Mouse (Mus musculus) CH12.LX (cell line): ENCODE results near the gene Hsd17b3. TPM values are rescaled to one million over a fixed set of nuclear protein-coding genes. Genes with fewer than 3 reads are reported as not detected.

ENCODE experiments used
- DNase-seq: peaks from one replicate; pipeline ENCODE4 v3.0.0-alpha.2; 2013; ENCODE audit errors: extremely low read depth
- H3K27ac ChIP-seq: 2 replicates; pipeline ENCODE4 v1.5.1; 2012; ENCODE audit warnings: low read depth, mild to moderate bottlenecking, control low read depth, moderate library complexity; ENCODE audit not compliant: insufficient read depth
- H3K27me3 ChIP-seq: replicated peaks from 2 replicates; pipeline ENCODE3; 2012; ENCODE audit warnings: inconsistent platforms
- H3K36me3 ChIP-seq, 2 experiments: replicated peaks in 1 of 2; 2 replicates each; pipeline versions ENCODE3 to v1.6.1; 2012; ENCODE audit warnings: inconsistent platforms in 1 of 2, low read length in 1 of 2, mild to moderate bottlenecking in 1 of 2, mixed read lengths in 1 of 2, moderate library complexity in 1 of 2; ENCODE audit not compliant: control insufficient read depth in 1 of 2, insufficient read depth in 1 of 2
- H3K4me1 ChIP-seq, 2 experiments: 2 replicates each; pipeline ENCODE4 v1.6.1; 2012; ENCODE audit warnings: inconsistent platforms in 1 of 2, moderate library complexity in 1 of 2; ENCODE audit not compliant: insufficient read depth in 2 of 2, control insufficient read depth in 1 of 2
- H3K4me2 ChIP-seq: 2 replicates; pipeline ENCODE4 v1.6.1; 2012; ENCODE audit warnings: low read depth, mild to moderate bottlenecking, control low read depth; ENCODE audit not compliant: poor library complexity, insufficient read depth, severe bottlenecking
- H3K4me3 ChIP-seq, 3 experiments: fragments of 150-350 bp in 1 of 3; sonication (generic) in 1 of 3; replicated peaks in 1 of 3; 2 replicates each; pipeline versions ENCODE3 to v1.5.1; 2011 to 2012; ENCODE audit warnings: low read depth in 2 of 3, low read length in 2 of 3, mild to moderate bottlenecking in 2 of 3, moderate library complexity in 2 of 3, control low read depth in 1 of 3, improper control_type of control experiment in 1 of 3, inconsistent platforms in 1 of 3, mixed read lengths in 1 of 3; ENCODE audit not compliant: poor library complexity in 1 of 3
- H3K79me2 ChIP-seq: replicated peaks from 2 replicates; pipeline ENCODE4 v1.6.1; 2012; ENCODE audit warnings: mild to moderate bottlenecking, moderate library complexity; ENCODE audit not compliant: control insufficient read depth, poor library complexity, insufficient read depth, severe bottlenecking; ENCODE audit errors: extremely low read depth
- H3K9ac ChIP-seq: 2 replicates; pipeline ENCODE4 v1.6.1; 2012; ENCODE audit warnings: low read depth, mild to moderate bottlenecking, control low read depth, moderate library complexity; ENCODE audit not compliant: insufficient read depth
- H3K9me3 ChIP-seq: replicated peaks from 2 replicates; pipeline ENCODE3; 2012; ENCODE audit warnings: low read length, inconsistent platforms, mixed read lengths
- CTCF ChIP-seq, 2 experiments: IDR thresholded peaks in 1 of 2; conservative IDR thresholded peaks in 1 of 2; 2 replicates each; pipeline ENCODE4 v1.5.1; 2011 to 2012; ENCODE audit warnings: low read depth in 2 of 2, low read length in 2 of 2, improper control_type of control experiment in 1 of 2, inconsistent platforms in 1 of 2, mild to moderate bottlenecking in 1 of 2, moderate library complexity in 1 of 2
- MEF2A ChIP-seq: IDR thresholded peaks from 2 replicates; pipeline ENCODE4 v1.6.1; 2014; ENCODE audit warnings: low read depth, mild to moderate bottlenecking, inconsistent platforms, low read length, improper control_type of control experiment, borderline replicate concordance
- RAD21 ChIP-seq: IDR thresholded peaks from 2 replicates; pipeline ENCODE4 v1.6.1; 2011; ENCODE audit warnings: low read depth, mild to moderate bottlenecking, low read length, improper control_type of control experiment, moderate library complexity
- SIN3A ChIP-seq: IDR thresholded peaks from 2 replicates; pipeline ENCODE4 v1.6.1; 2012; ENCODE audit warnings: low read length, improper control_type of control experiment, inconsistent platforms
- SMC3 ChIP-seq: IDR thresholded peaks from 2 replicates; pipeline ENCODE4 v1.6.1; 2011; ENCODE audit warnings: low read depth, low read length, improper control_type of control experiment
- UBTF ChIP-seq: IDR thresholded peaks from 2 replicates; pipeline ENCODE4 v1.6.1; 2012; ENCODE audit warnings: low read depth, mild to moderate bottlenecking, inconsistent platforms, low read length, improper control_type of control experiment, moderate library complexity
- USF1 ChIP-seq: IDR thresholded peaks from 2 replicates; pipeline ENCODE4 v1.6.1; 2014; ENCODE audit warnings: low read depth, mild to moderate bottlenecking, inconsistent platforms, low read length, improper control_type of control experiment
- ZNF384 ChIP-seq: IDR thresholded peaks from 2 replicates; pipeline ENCODE4 v1.6.1; 2012; ENCODE audit warnings: low read depth, low read length, improper control_type of control experiment, inconsistent platforms
- dilution Hi-C: fragments of 300-500 bp; cut with MboI; formaldehyde crosslinking; loops from 2 replicates; pipeline ENCODE4 v1.14.3; 2020; ENCODE audit warnings: low sequenced_read_pairs; ENCODE audit not compliant: extremely low pct_unique_long_range_greater_than_20kb, extremely low pct_ligation_motif_present
- in situ Hi-C: fragments of 300-500 bp; cut with MboI; formaldehyde crosslinking; loops from 3 replicates; pipeline ENCODE4 v1.14.3; 2019; ENCODE audit warnings: low sequenced_read_pairs, low pct_ligation_motif_present, low pct_unique_long_range_greater_than_20kb, mixed read lengths
- polyA plus RNA-seq: library from polyadenylated mRNA; unstranded; fragments of >175 nt; gene quantifications from 2 replicates; pipeline ENCODE4 v1.2.1, GENCODE M21; 2012; ENCODE audit warnings: low read depth; ENCODE audit not compliant: insufficient read length
- total RNA-seq, 2 experiments: library from RNA; depleted of rRNA; stranded (reverse); fragments of 300-350 nt in 1 of 2; fragments of >200 nt in 1 of 2; gene quantifications; 2 replicates each; pipeline ENCODE4 v1.2.3; 2012 to 2014

Gene Hsd17b3
- total and polyA plus RNA-seq, 3 experiments: not detected

DNA sequence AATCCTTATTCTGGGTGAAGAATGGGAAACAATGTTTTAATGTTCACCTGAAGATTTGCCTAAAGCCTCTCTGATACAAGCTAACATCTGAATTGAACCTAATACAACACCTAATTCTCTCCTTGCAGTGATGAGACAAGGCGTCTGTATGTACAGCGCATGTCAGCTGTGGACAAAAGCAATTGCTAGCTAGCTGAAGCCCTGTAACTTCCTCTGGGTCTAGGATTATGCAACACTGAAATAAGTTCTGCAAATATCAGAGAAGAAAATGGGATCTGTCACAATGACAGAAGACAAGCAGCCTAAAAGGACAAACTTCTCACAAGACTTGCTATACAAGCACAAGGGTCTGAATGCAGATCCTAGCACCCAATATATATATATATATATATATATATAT is 40.6 kb downstream of the Hsd17b3 start:
- no peaks in the 10 kb centered on the region for H3K36me3 ChIP-seq
- no peaks in the 10 kb centered on the region for H3K79me2 ChIP-seq
- no peaks in the 10 kb centered on the region for H3K4me1 ChIP-seq
- no peak overlapping the region for H3K4me2 ChIP-seq
- peaks cover 9% of the 10 kb centered on the region for H3K9me3 ChIP-seq
- DNase-seq: no peak
- in situ Hi-C loops: loop anchor here (25.0 kb wide), 2 partner anchors 336 to 711 kb away; no protein-coding TSS in a partner anchor
- no peak overlapping the region for H3K4me3 ChIP-seq
- dilution Hi-C loops: no loop called here
- no peak for TF ChIP-seq UBTF
- TF ChIP-seq SIN3A: no peak
- no peaks in the 10 kb centered on the region for H3K27me3 ChIP-seq
- no peak overlapping the region for H3K9ac ChIP-seq
- H3K27ac ChIP-seq: no peak overlapping the region

DNA sequence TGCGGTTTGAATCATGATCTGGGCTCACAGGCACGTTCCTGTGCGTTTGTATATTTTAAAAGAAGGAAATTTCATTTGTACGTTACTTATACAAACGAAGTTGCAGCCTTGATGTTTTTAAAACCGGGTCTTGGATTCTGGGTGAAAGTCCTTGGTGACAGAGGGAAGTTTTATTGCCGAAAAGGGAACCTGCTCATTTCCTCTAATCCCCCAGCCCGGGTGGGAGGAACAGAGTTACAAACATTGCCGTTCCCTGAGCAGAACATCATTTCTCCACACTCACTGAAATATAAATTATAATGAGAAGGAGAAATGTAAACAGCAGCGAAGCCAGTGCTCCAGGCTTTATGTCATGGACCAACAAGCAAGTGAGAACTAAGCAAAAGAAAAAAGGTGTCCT is 49.1 kb downstream of the Hsd17b3 start:
- no peaks in the 10 kb centered on the region for H3K27me3 ChIP-seq
- no peak overlapping the region for H3K4me3 ChIP-seq
- TF ChIP-seq USF1 (no peak), MEF2A (no peak), RAD21 (no peak)
- no peaks in the 10 kb centered on the region for H3K36me3 ChIP-seq
- no peak for DNase-seq
- no peak overlapping the region for H3K27ac ChIP-seq
- H3K4me1 ChIP-seq: no peaks in the 10 kb centered on the region
- in situ Hi-C loops (loop anchor here (10.0 to 25.0 kb wide), 3 partner anchors 328 to 1105 kb away; no protein-coding TSS in a partner anchor), dilution Hi-C loops (no loop called here)
- no peak overlapping the region for H3K9ac ChIP-seq
- no peaks in the 10 kb centered on the region for H3K9me3 ChIP-seq
- H3K79me2 ChIP-seq: no peaks in the 10 kb centered on the region
- H3K4me2 ChIP-seq: no peak overlapping the region

DNA sequence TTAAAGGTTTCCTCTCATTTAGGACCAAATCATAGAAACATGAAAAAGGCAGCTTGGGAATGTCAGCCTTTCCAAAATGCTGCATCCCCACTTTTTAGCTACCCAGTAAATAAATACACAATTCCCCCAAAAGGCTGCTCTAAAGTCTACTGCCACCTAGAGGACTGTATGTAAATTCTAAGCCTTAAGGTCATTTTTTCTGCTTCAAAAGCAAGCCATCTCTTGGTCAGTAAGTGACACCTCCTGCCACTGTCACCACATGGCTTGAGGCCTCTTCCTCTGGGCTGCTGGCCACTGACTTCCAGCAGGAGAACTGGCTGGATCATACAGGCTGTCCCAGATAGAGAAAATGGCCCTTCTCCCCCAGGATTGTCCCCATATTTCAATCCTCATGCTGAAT is 50.9 kb downstream of the Hsd17b3 start:
- in situ Hi-C loops (loop anchor here (10.0 to 25.0 kb wide), 3 partner anchors 326 to 1103 kb away; no protein-coding TSS in a partner anchor), dilution Hi-C loops (no loop called here)
- H3K36me3 ChIP-seq: no peaks in the 10 kb centered on the region
- H3K9me3 ChIP-seq: no peaks in the 10 kb centered on the region
- peak; percentile 9 for DNase-seq
- no peaks in the 10 kb centered on the region for H3K79me2 ChIP-seq
- no peaks in the 10 kb centered on the region for H3K27me3 ChIP-seq
- H3K27ac ChIP-seq: no peak overlapping the region
- no peak overlapping the region for H3K9ac ChIP-seq
- TF ChIP-seq ZNF384 (0 out of 2 replicates have a peak, but pooled peaks have one; percentile 25), SMC3 (peak; percentile 19; the same call in 1 of the 2 replicates), RAD21 (peak; percentile 33), CTCF (conservative IDR thresholded peaks at IDR 0.05 in 1 of 2, IDR thresholded peaks at IDR 0.05 in 1 of 2; ENCODE audit: low read depth in 2 of 2, low read length in 2 of 2) (peak; percentile 58 to 64; a peak in 3 of 4 replicates), SIN3A (no peak)
- no peak overlapping the region for H3K4me2 ChIP-seq
- no peaks in the 10 kb centered on the region for H3K4me1 ChIP-seq
- H3K4me3 ChIP-seq: no peak overlapping the region
